Mouse (Mus musculus): Measurements from ENCODE around the gene Xaf1. TPM values are rescaled to one million over a fixed set of nuclear protein-coding genes. Genes with fewer than 3 reads are reported as not detected.

The Xaf1 gene
- total RNA-seq (2015) (57.9 and 72.4 TPM in 2 replicates), total RNA-seq (2017) (39.8 and 43.3 TPM in 2 replicates)

GRCm38 (mm10) chr11:72301334-72301733, at the start of gene Xaf1:
Gene Xaf1, plus strand, starts transcription at chr11:72301629.
- ATAC-seq (ENCODE audit: poor library complexity, severe bottlenecking) = peak; percentile 94

DNA sequence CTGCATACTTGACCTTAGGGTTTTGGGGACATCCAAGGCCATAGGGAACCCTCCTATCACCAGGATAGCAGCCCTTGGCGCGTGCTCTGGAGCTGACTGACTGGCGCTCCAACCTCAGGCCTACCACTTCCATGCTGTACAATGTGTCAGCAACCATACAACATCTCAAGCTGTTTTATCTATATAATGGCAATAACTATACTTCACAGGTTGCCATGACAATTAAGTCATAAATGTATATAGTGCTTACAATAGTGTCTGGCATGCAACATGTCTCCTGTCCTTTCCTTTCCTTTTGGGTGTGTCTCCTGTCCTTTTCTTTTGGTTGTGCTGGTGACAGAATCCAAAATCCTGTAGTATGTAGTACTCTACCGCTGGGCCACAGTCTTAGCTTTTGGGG, 45.8 kb upstream of the Xaf1 start:
- ATAC-seq (ENCODE audit: poor library complexity, severe bottlenecking) = no peak

DNA sequence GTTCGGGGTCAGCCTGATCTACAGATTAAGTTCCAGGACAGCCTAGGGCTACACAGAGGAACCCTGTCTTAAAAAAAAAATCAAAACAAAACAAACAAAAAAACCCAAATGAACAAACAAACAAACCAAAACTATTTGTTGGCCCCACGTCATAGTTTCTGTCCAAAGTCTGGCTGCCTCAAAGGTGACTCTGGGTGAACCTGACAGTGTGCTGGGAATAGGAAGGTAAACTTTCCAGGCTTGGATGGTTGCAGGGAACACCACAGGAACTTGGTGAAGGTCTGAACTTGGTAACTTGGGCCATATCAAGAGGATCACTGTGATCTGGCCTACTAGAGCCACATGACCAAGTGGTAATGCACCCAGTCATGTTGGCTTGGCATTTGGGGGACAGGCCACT, 45.0 kb upstream of the Xaf1 start:
- ATAC-seq (ENCODE audit: poor library complexity, severe bottlenecking) = no peak

GRCm38 (mm10) chr11:72265483-72265882, 35.9 kb upstream of the Xaf1 start:
- no peak for ATAC-seq (ENCODE audit: poor library complexity, severe bottlenecking)

- peak; percentile 56 for ATAC-seq (ENCODE audit: poor library complexity, severe bottlenecking)
These were observed 35.0 kb upstream of the Xaf1 start for GRCm38 (mm10) chr11:72266207-72266959.

DNA sequence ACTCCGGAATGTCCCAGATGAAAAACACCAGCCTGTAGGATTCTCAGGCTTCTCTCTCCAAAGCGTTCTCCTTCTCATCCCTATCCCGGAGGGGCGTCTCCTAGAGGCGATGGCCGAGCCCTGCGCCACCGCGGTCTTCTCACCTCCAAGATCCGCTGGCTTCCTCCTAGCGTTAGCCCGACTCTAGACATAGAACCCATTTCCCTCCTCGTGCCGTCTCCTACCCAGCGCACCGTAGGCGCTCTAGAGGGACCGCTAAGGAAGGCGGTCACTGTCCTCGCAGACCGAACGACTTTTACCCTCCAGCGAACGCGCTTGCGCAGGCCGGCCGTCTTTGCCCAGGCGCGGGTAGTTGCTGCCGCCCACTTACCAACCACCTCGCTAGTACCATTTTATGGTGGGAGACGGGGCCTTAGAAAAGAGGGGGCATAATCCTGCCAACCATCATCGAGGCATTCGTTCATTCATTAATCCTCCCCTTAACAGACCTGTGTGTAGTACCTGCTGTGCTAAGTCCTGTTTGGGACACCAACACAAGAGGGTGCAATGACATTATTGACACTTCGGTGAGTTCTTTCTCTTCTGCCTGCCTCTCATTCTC, 34.4 kb upstream of the Xaf1 start, which contains the start of gene Slc13a5:
TSS of gene Slc13a5 (minus strand) at position 263 of the 601 bp plus-strand sequence.
- no peak for ATAC-seq (ENCODE audit: poor library complexity, severe bottlenecking)

- ATAC-seq (ENCODE audit: poor library complexity, severe bottlenecking) = no peak
These were observed 29.7 kb upstream of the Xaf1 start for GRCm38 (mm10) chr11:72271761-72272160.

DNA sequence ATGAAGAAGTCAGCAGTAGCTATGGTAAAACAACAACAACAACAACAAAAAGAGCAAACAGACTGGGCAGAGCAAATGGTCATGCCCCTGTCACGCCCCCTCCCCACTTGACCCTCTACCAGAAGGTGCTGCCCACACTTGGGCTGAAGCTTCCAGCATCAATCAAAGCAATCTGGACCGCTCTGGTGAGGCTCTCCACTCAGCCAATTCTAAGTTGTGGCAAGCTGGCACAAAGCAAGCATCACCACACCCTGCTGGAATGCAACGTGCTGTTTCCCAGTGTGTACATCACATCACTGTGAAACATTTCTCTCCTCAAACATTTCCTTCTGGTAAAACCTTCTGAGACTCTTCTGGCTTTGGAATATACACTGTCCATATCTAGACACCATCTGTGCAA, 28.1 kb upstream of the Xaf1 start:
- ATAC-seq (ENCODE audit: poor library complexity, severe bottlenecking) = no peak

- no peak for ATAC-seq (ENCODE audit: poor library complexity, severe bottlenecking)
These were observed 20.1 kb upstream of the Xaf1 start for GRCm38 (mm10) chr11:72281143-72281851.

DNA sequence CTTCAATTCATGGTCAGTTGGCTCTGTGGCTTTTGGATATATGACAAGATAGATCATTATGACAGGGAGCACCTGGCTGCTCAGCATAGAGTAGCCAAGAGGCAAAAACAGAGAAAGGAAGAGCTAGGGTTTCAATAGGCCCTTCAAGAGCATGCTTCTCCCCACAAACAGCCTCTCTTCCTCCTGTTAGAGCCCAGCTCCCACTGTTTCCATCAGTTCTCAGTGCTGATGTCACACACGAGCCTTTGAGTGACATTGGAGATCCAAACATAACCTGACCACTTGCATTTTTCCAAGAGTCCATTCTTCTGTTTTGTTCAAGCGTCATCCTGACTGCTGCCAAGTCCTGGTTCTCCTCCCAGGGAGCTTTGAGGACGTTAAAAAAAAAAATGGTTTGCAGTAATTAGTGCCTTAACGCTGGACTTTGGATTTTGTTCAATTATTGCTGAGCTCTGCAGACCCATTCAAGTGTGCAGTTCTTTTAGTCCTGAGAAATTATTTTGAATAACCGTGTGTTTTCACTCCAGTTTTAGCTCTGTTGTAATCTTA, 19.5 kb upstream of the Xaf1 start:
- ATAC-seq (ENCODE audit: poor library complexity, severe bottlenecking) = no peak

GRCm38 (mm10) chr11:72283486-72284224, 17.8 kb upstream of the Xaf1 start:
- no peak for ATAC-seq (ENCODE audit: poor library complexity, severe bottlenecking)

DNA sequence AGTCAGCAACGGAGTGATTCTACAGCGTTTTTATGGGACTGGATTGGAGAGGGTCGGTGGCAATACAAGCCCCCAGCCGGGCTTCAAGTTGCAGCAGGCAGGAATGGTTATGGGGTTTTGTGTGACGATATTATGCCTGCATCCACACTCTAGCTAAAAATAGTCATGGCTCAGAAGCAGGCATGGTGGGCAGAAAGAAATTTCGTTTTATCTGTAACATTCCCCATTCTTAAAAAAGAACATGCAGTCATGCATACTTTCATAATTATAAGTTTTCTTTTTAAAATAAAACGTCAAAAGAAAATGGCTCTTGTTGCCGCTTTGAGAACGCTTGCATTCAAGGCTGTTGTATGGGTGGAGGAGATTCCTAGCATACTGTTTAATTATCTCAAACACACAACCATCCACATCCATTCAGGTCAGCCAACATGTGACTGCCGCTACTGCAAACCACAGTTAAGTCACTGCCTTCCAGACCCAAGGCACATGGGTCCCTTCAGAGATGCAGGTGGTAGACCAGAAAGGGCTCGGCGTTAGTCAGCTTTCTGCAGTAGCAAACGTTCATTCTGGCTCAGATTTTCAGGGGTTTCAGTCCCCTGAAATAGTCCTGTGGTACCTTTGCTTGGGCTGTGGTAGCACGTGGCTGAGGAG, 16.8 kb upstream of the Xaf1 start:
- ATAC-seq (ENCODE audit: poor library complexity, severe bottlenecking) = no peak

GRCm38 (mm10) chr11:72285971-72286480, 15.4 kb upstream of the Xaf1 start:
- ATAC-seq (ENCODE audit: poor library complexity, severe bottlenecking) = no peak

GRCm38 (mm10) chr11:72286651-72287050, 14.8 kb upstream of the Xaf1 start:
- ATAC-seq (ENCODE audit: poor library complexity, severe bottlenecking) = no peak

DNA sequence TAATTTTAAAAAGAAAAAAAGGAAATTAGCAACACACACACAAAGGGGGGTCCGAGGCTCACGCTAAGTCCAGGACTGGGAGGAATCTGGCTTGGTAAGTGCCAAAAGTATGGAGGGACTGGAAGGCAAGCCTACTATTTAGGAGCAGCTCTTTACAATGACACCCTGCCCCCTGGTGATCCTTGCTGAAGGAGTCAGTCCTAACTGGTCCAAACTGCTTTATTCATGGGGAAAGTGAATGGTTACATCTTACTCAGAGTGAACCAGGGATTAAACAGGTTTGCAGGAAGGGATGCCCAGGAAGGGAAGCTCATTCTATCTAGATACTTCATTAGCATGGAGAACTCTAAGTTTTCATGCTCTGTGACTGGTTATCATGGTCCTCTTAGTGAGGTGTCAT, 14.3 kb upstream of the Xaf1 start:
- ATAC-seq (ENCODE audit: poor library complexity, severe bottlenecking) = no peak

GRCm38 (mm10) chr11:72287543-72287942, 13.9 kb upstream of the Xaf1 start:
- ATAC-seq (ENCODE audit: poor library complexity, severe bottlenecking) = no peak

- ATAC-seq (ENCODE audit: poor library complexity, severe bottlenecking) = no peak
These were observed 8.3 kb upstream of the Xaf1 start for GRCm38 (mm10) chr11:72293116-72293515.

DNA sequence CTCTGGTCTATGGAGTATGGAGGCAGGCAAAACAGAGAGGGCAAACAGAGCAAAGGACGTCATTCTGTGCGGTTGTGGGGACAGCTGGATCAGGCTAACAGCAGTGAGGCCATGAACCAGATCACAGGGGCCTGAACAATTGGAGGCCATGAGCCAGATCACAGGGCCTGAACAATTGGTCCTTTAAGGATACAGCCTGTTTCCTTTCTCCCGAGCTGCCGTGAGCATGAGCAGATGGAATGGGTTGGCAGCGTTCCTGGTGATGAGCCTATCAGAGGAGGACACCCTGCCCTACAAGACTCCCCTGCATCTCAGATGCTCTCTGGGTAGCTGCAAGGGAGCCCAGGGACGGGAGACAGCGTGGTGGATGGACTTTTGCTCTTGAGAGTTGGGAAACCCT, 801 bp downstream of the Xaf1 start:
- ATAC-seq (ENCODE audit: poor library complexity, severe bottlenecking) = 0 out of 2 replicates have a peak, but pooled peaks have one; percentile 3

DNA sequence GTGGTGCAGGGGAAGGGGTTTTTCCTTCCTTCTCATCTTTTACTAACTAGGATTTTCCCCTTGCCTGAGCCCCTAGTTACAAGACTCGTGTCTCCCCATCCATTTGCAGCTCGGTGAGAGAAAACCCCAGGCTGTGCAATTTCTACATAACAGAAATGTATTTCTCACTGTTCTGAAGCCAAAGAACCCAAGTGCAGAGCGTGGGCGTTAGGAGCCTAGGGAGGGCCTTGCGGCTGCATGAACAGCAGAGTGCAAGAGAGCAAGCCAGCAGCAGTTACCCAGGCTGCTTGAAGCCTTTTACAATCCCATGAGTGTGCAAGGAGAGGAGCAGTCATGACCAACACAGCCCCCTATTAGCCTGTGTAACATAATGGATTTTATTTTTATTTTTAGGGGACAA, 6.0 kb downstream of the Xaf1 start:
- no peak for ATAC-seq (ENCODE audit: poor library complexity, severe bottlenecking)

DNA sequence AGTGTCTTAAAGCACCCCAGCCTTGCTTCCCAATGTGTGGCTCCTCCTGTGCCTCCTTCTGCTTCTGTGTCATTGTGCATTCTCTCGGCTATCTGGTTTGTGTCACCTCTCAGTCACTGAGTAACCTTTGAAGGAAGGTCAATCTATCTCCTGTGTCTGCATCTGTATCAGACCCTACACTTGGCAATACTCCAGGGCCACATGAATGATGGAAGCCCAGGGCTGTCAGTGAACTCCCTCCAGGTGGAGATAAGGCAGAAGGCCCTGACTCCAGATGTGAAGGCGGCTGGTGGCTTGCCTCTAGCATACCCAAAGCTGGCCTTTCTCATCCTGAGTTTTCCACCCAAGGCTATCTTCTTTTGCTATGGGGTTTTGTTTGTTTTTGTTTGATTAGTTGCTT, 7.6 kb downstream of the Xaf1 start:
- ATAC-seq (ENCODE audit: poor library complexity, severe bottlenecking) = no peak

All from megakaryocyte, adult 5-6 weeks (primary cell).